Comparison of ENCODE assay signal across 12 mouse cellular contexts in genomic region chr1:133825140-133825539, GRCm38 (mm10). TPM values are rescaled to one million over a fixed set of nuclear protein-coding genes. Genes with fewer than 3 reads are reported as not detected.
DNase-seq lines count a peak whose midpoint lies in the region; ATAC-seq lines count a peak whose summit lies in the region.
"Had no signal": no experiment of that assay in that cellular context is flagged by ENCODE, and none has a peak within 500 bp of the region (broad histone marks: within the 10 kb centered on the region; RNA-seq: fewer than 3 reads in every experiment).

No protein-coding gene starts in this region.

- no peaks in the 10 kb centered on the region for H3K36me3 ChIP-seq in kidney, embryonic 14.5 days (ENCODE audit: control insufficient read depth, insufficient read depth, low read length)
- no peaks in the 10 kb centered on the region for H3K36me3 ChIP-seq in embryonic facial prominence, embryonic 11.5 days (replicated peaks; ENCODE audit: control insufficient read depth, insufficient read depth, low read depth, low read length)
- H3K36me3 ChIP-seq in hindbrain, embryonic 15.5 days, result no peaks in the 10 kb centered on the region
- no peaks in the 10 kb centered on the region for H3K36me3 ChIP-seq in midbrain, embryonic 14.5 days (ENCODE audit: control insufficient read depth, insufficient read depth, low read length)
- H3K36me3 ChIP-seq: lung, embryonic 15.5 days had no signal

- 54% methylated on average over 2 of the region's 2 CpGs for WGBS in kidney, embryonic 14.5 days
- 48% methylated on average over 2 of the region's 2 CpGs for WGBS in embryonic facial prominence, embryonic 11.5 days
- 56% methylated on average over 2 of the region's 2 CpGs for WGBS in hindbrain, embryonic 15.5 days
- 40% methylated on average over 2 of the region's 2 CpGs for WGBS in midbrain, embryonic 14.5 days

- no peak overlapping the region for H3K9ac ChIP-seq in kidney, embryonic 14.5 days (ENCODE audit: low read depth, low read length)
- no peak overlapping the region for H3K9ac ChIP-seq in embryonic facial prominence, embryonic 11.5 days (replicated peaks; ENCODE audit: low read length)
- no peak overlapping the region for H3K9ac ChIP-seq in hindbrain, embryonic 15.5 days
- H3K9ac ChIP-seq in midbrain, embryonic 14.5 days (replicated peaks; ENCODE audit: low read length), result no peak overlapping the region
- H3K9ac ChIP-seq: lung, embryonic 15.5 days had no signal

- peaks cover 11% of the 10 kb centered on the region; the same call in 1 of the 2 replicates for H3K4me1 ChIP-seq in kidney, embryonic 14.5 days (ENCODE audit: control insufficient read depth, insufficient read depth, low read length)
- no peaks in the 10 kb centered on the region; the same call in 1 of the 2 replicates for H3K4me1 ChIP-seq in embryonic facial prominence, embryonic 11.5 days (ENCODE audit: control insufficient read depth, insufficient read depth, low read length)
- H3K4me1 ChIP-seq in hindbrain, embryonic 15.5 days (replicated peaks), result peaks cover 28% of the 10 kb centered on the region
- peaks cover 14% of the 10 kb centered on the region for H3K4me1 ChIP-seq in midbrain, embryonic 14.5 days (ENCODE audit: control insufficient read depth, insufficient read depth, low read length)

- ATAC-seq in kidney, embryonic 14.5 days (ENCODE audit: low FRiP score, low TSS enrichment), result peak; percentile 21; the same call in 1 of the 2 replicates
- no peak for ATAC-seq in embryonic facial prominence, embryonic 11.5 days (replicated peaks; ENCODE audit: insufficient number of reproducible peaks, low FRiP score, low TSS enrichment, low read depth)
- ATAC-seq in hindbrain, embryonic 15.5 days (ENCODE audit: low FRiP score, low read depth), result no peak
- ATAC-seq in midbrain, embryonic 14.5 days (ENCODE audit: low FRiP score, low TSS enrichment), result no peak
- ATAC-seq: inflammation-experienced regulatory T-cells, adult 6 months had no signal

- H3K4me3 ChIP-seq in kidney, embryonic 14.5 days (ENCODE audit: low read length), result no peak overlapping the region
- H3K4me3 ChIP-seq in embryonic facial prominence, embryonic 11.5 days (ENCODE audit: low read depth, low read length), result no peak overlapping the region
- no peak overlapping the region for H3K4me3 ChIP-seq in hindbrain, embryonic 15.5 days
- H3K4me3 ChIP-seq in midbrain, embryonic 14.5 days (replicated peaks; ENCODE audit: low read depth, low read length), result no peak overlapping the region
- H3K4me3 ChIP-seq: lung, embryonic 15.5 days had no signal

- no peak overlapping the region for H3K4me2 ChIP-seq in kidney, embryonic 14.5 days (replicated peaks; ENCODE audit: low read depth, low read length)
- H3K4me2 ChIP-seq in embryonic facial prominence, embryonic 11.5 days (ENCODE audit: low read depth, low read length), result no peak overlapping the region
- no peak overlapping the region for H3K4me2 ChIP-seq in hindbrain, embryonic 15.5 days
- no peak overlapping the region for H3K4me2 ChIP-seq in midbrain, embryonic 14.5 days (ENCODE audit: low read length)
- H3K4me2 ChIP-seq: lung, embryonic 15.5 days had no signal

- no peak for DNase-seq in kidney, postnatal 10 days
- no peak for DNase-seq in embryonic facial prominence, embryonic 11.5 days (ENCODE audit: low spot score)
- DNase-seq in midbrain, embryonic 14.5 days, result no peak
- DNase-seq in left cerebral cortex, adult 9 months (ENCODE audit: low spot score in 2 of 2), result no peak
- DNase-seq in left cerebral cortex, adult 8-10 months (ENCODE audit: low spot score in 2 of 2), result no peak
- DNase-seq in kidney, postnatal 4 days, result no peak
- DNase-seq: cerebellum, postnatal 36 days; thymus, postnatal 25 days had no signal

- H3K27me3 ChIP-seq in kidney, embryonic 14.5 days (ENCODE audit: control insufficient read depth, insufficient read depth, low read length), result no peaks in the 10 kb centered on the region
- H3K27me3 ChIP-seq in embryonic facial prominence, embryonic 11.5 days (ENCODE audit: control insufficient read depth, insufficient read depth, low read length), result no peaks in the 10 kb centered on the region
- no peaks in the 10 kb centered on the region for H3K27me3 ChIP-seq in hindbrain, embryonic 15.5 days
- no peaks in the 10 kb centered on the region for H3K27me3 ChIP-seq in midbrain, embryonic 14.5 days (ENCODE audit: control insufficient read depth, insufficient read depth, low read length)
- H3K27me3 ChIP-seq: lung, embryonic 15.5 days had no signal

- H3K27ac ChIP-seq in kidney, embryonic 14.5 days (ENCODE audit: low read depth, low read length), result peak overlapping the region; percentile 57
- H3K27ac ChIP-seq in embryonic facial prominence, embryonic 11.5 days (replicated peaks; ENCODE audit: low read depth, low read length), result peak overlapping the region; percentile 52; the same call in 1 of the 2 replicates
- H3K27ac ChIP-seq in hindbrain, embryonic 15.5 days (replicated peaks), result peak overlapping the region; percentile 64; the same call in 1 of the 2 replicates
- H3K27ac ChIP-seq in midbrain, embryonic 14.5 days (replicated peaks; ENCODE audit: low read depth, low read length), result peak overlapping the region; percentile 77
- H3K27ac ChIP-seq: lung, embryonic 15.5 days had no signal

- no peaks in the 10 kb centered on the region for H3K9me3 ChIP-seq in kidney, embryonic 14.5 days (ENCODE audit: control insufficient read depth, low read length)
- no peaks in the 10 kb centered on the region for H3K9me3 ChIP-seq in embryonic facial prominence, embryonic 11.5 days (replicated peaks; ENCODE audit: control insufficient read depth, low read length)
- no peaks in the 10 kb centered on the region for H3K9me3 ChIP-seq in hindbrain, embryonic 15.5 days
- H3K9me3 ChIP-seq in midbrain, embryonic 14.5 days (ENCODE audit: control insufficient read depth, low read length), result no peaks in the 10 kb centered on the region
- H3K9me3 ChIP-seq: lung, embryonic 15.5 days had no signal

RNA-seq across cellular contexts. Expression of gene Atp2b4, which starts 24.3 kb away (rescaled TPM):
- polyA plus RNA-seq in kidney, embryonic 14.5 days (2014; fragmentation: Nextera tagmentation; extraction: Ambion mirVana), result 5.2 and 9.6 TPM in 2 replicates
- 9.6 and 9.9 TPM in 2 replicates for polyA plus RNA-seq in embryonic facial prominence, embryonic 11.5 days (2014; fragmentation: Nextera tagmentation; extraction: Ambion mirVana)
- polyA plus RNA-seq in hindbrain, embryonic 15.5 days (2015; fragmentation: Nextera tagmentation; extraction: Ambion mirVana), result 11.8 and 12.4 TPM in 2 replicates
- 14.1 and 15.6 TPM in 2 replicates for polyA plus RNA-seq in midbrain, embryonic 14.5 days (2014; fragmentation: Nextera tagmentation; extraction: Ambion mirVana)
- total RNA-seq in left cerebral cortex, adult 8-10 months (2022), result 100 to 1,000 TPM; 184 to 229 (median 204) TPM
